Mouse (Mus musculus): Measurements from ENCODE around the gene Nf2.

Nf2 gene

GRCm38 (mm10) chr11:4793006-4793405, 56.3 kb downstream of the Nf2 start:
- no peak for DNase-seq (ENCODE audit: low spot score in 2 of 2)

GRCm38 (mm10) chr11:4791549-4791948, 57.8 kb downstream of the Nf2 start:
- DNase-seq (ENCODE audit: low spot score in 2 of 2) = no peak

- no peak for DNase-seq (ENCODE audit: low spot score in 2 of 2)
These were observed 59.6 kb downstream of the Nf2 start for GRCm38 (mm10) chr11:4789691-4790090.

- no peak for DNase-seq (ENCODE audit: low spot score in 2 of 2)
These were observed 64.7 kb downstream of the Nf2 start for GRCm38 (mm10) chr11:4784629-4785142.

GRCm38 (mm10) chr11:4783116-4783515, 66.2 kb downstream of the Nf2 start:
- no peak for DNase-seq (ENCODE audit: low spot score in 2 of 2)

- DNase-seq (ENCODE audit: low spot score in 2 of 2) = no peak
These were observed 68.4 kb downstream of the Nf2 start for GRCm38 (mm10) chr11:4780927-4781326.

- DNase-seq (ENCODE audit: low spot score in 2 of 2) = peak in 1 of 2 experiments; percentile 48
These were observed 76.4 kb downstream of the Nf2 start for GRCm38 (mm10) chr11:4772925-4773324.

GRCm38 (mm10) chr11:4771756-4772155, 77.6 kb downstream of the Nf2 start:
- DNase-seq (ENCODE audit: low spot score in 2 of 2) = no peak

GRCm38 (mm10) chr11:4769881-4770280, 79.5 kb downstream of the Nf2 start:
- no peak for DNase-seq (ENCODE audit: low spot score in 2 of 2)

GRCm38 (mm10) chr11:4769293-4769692, 80.0 kb downstream of the Nf2 start:
- no peak for DNase-seq (ENCODE audit: low spot score in 2 of 2)

- DNase-seq (ENCODE audit: low spot score in 2 of 2) = no peak
These were observed 80.9 kb downstream of the Nf2 start for GRCm38 (mm10) chr11:4768399-4768798.

GRCm38 (mm10) chr11:4764476-4764875, 84.9 kb downstream of the Nf2 start:
- DNase-seq (ENCODE audit: low spot score in 2 of 2) = no peak

GRCm38 (mm10) chr11:4763631-4764030, 85.7 kb downstream of the Nf2 start:
- DNase-seq (ENCODE audit: low spot score in 2 of 2) = no peak

GRCm38 (mm10) chr11:4762511-4762910, 86.8 kb downstream of the Nf2 start:
- no peak for DNase-seq (ENCODE audit: low spot score in 2 of 2)

- DNase-seq (ENCODE audit: low spot score in 2 of 2) = no peak
These were observed 87.3 kb downstream of the Nf2 start for GRCm38 (mm10) chr11:4761991-4762390.

- no peak for DNase-seq (ENCODE audit: low spot score in 2 of 2)
These were observed 88.9 kb downstream of the Nf2 start for GRCm38 (mm10) chr11:4760438-4760837.

- DNase-seq (ENCODE audit: low spot score in 2 of 2) = no peak
These were observed 91.6 kb downstream of the Nf2 start for GRCm38 (mm10) chr11:4757789-4758158.

- no peak for DNase-seq (ENCODE audit: low spot score in 2 of 2)
These were observed 92.2 kb downstream of the Nf2 start for GRCm38 (mm10) chr11:4756984-4757788.

- no peak for DNase-seq (ENCODE audit: low spot score in 2 of 2)
These were observed 92.9 kb downstream of the Nf2 start for GRCm38 (mm10) chr11:4756460-4756859.

GRCm38 (mm10) chr11:4754867-4755266, 94.5 kb downstream of the Nf2 start:
- no peak for DNase-seq (ENCODE audit: low spot score in 2 of 2)

- DNase-seq (ENCODE audit: low spot score in 2 of 2) = no peak
These were observed 95.3 kb downstream of the Nf2 start for GRCm38 (mm10) chr11:4754036-4754435.

- no peak for DNase-seq (ENCODE audit: low spot score in 2 of 2)
These were observed 96.5 kb downstream of the Nf2 start for GRCm38 (mm10) chr11:4752836-4753235.

GRCm38 (mm10) chr11:4750263-4750662, 99.1 kb downstream of the Nf2 start:
- no peak for DNase-seq (ENCODE audit: low spot score in 2 of 2)

GRCm38 (mm10) chr11:4747285-4747684, 102.1 kb downstream of the Nf2 start:
- DNase-seq (ENCODE audit: low spot score in 2 of 2) = no peak
